Mouse (Mus musculus): Measurements from ENCODE around the gene Tmem59.

The Tmem59 gene

DNA sequence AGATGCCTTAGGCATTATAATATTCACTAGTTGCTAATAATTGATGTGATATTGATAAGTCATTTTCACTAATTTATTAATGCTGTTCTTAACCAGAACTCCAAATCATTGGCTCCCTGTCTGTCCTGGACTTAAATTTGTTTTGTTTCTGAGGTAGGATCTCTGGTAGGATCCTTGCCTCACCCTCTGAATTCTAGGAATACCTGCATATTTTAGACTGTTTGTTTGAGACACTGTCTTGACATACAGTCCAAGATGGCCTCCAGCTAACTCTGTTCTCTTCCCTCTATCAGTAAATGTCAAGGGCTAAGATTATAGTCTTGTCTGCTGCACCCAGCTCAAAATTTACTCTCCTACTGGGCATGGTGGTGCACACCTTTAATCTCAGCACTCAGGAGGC, 2.5 kb downstream of the Tmem59 start:
- DNase-seq: no peak

DNA sequence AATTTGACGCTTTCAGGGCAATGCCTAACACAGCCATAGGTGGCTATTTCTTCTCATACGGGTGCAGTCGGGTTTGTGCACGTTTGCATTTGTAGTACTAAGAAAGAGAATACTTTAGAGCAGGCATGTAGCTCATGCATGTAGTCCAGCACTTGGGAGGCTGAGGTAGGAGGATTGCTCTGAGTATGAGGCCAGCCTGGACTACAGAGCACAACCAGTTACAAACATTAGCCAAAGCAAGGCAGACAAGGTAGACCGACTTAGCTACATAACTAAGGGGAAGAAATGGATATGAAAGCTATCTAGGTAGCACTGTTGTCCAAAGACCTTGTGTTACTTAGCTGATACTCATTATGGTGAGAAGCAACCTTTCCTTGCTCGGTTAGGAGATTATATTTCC, 3.7 kb downstream of the Tmem59 start:
- no peak for DNase-seq

DNA sequence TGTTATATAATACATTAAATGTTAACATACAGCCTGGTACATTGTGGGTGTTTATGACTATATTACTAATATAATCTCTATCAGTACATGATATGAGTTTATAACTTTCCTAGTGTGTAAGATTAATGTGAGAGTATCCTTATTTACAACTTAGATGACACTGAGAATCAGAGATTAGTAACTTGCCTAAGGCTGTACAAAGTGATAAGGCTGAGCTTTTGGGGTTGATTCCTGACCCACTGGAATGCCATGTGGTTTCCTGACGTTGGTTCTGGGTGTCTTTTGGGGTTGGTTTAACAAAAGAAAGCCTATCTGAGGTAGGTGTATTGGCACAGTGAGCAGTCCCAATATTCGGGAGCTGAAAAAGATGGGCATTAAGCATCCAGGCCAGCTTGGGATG, 4.6 kb downstream of the Tmem59 start:
- DNase-seq: no peak

DNA sequence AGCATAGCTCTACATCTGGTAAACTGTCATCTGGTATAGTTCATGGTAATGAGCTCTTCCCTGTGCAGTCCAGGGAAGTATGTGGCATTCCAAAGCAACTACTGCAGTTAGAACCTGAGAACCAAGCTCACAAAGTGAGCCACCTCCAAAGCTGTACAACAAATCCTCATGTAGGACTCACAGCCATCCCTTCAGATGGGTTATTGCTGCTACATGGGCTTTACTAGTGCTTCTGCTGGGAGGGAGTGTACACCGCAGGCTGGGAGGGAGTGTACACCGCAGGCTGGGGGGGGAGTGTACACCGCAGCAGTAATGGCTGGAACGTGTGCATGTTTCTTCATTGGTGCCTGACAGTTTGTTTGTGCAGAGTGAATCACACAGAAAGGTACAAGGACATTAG, 5.0 kb downstream of the Tmem59 start:
- no peak for DNase-seq

DNA sequence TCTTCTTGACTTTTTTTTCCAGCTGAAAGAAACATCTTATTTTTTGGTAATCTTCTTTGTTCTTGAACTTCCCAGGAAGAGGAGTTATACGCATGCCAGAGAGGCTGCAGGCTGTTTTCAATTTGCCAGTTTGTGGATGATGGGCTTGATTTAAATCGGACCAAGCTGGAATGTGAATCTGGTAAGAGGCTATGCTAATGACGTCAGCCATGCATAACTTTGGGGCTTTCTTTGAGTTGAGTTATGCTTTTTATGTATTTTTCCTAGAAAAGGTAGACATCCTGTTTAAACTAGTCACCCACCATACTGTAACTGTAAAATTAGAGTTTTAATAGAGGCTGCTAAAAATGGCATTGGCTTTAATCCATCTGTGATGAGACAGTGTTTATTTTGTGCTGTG, 7.5 kb downstream of the Tmem59 start:
- DNase-seq: peak; percentile 49

DNA sequence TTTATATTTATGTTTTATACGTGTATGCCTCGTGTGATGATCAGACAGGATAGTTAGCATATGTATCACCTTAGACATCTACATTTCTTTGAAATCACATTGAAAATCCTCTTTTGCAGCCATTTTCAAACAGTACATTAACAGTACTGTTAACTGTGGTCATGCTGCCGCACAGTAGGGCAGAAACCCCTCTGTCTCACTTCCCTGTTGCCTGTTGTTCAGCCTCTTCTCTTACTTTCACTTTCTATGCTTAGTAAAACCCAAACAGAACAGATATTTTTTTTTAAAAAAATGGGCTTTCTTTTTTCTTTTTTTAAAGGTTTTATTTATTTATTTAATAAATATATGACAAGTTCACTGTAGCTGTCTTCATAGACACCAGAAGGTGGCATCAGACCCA, 15.6 kb downstream of the Tmem59 start:
- DNase-seq: no peak

DNA sequence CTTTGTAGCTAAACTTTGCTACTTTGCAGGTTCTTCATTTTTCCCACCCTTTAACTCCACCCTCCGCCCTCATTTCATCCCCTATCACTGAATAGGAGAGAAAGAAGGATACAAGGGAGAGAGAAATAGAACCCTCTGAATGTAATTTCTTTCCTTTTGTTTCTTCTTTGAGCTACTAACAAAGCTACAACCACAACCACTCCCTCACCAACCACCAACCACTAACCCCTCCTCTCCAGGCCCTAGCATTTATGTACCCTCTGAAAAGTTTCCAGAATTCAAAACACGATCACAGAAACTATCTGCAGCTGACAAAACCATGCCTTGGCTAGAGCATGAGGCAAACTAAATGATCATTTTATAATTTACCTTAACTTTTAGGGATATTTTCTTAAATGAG, 18.3 kb downstream of the Tmem59 start:
- DNase-seq: no peak

DNA sequence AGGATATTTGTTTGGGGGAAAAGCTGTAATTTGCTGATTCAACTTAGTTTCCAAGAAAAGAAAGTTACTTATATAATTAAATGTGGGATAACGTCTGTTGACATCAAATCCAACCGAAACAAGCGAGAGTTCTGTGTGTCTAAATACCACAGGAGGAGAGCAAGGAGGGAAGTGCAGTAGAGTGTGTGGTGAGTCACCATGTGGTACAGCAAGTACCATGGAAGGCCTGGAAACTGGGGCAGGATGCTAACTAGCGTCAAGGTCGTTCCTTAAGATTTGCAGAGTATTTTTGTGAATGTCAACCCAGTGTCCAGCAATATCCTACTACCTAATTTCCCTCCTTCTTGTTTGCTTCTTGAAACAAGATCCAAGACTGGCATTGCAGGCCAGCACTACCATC, 19.9 kb downstream of the Tmem59 start:
- no peak for DNase-seq

DNA sequence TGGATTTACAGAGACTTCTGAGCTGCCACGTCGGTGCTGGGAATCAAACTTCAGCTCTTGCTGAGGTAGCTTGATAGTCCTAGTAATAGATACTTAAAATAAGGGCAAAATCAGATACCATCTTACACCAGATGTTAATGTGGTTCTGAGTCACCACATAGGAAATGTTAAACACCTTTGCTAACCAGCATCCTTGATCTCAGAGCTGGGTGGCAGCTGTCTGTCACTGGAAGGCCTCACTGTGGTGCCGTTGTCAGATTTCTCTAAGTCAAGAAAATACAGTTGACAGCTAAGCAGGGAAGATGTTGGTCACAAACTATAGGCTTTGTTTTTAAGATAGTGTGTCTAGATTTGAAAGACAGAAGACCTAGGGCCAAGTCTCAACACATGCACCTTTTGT, 23.6 kb downstream of the Tmem59 start:
- DNase-seq: no peak

DNA sequence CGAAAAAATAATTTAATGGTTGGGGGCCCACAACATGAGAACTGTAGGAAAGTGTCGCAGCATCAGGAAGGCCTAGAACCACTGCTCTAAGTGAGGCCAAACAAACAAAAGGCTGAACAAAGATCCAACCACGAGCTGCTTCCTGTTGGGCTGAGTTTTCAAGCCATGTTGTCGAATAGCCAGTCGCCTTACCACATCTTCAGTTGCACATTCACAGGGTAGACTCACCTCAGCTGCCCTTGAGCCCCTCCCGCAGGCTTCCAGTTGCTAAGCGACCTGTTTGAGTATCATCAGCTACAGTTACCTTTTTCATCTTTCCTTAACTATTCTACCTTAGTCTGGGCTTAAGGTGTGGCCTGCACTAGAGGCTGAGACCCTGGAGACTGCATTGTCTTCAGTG, 24.8 kb downstream of the Tmem59 start:
- no peak for DNase-seq

DNA sequence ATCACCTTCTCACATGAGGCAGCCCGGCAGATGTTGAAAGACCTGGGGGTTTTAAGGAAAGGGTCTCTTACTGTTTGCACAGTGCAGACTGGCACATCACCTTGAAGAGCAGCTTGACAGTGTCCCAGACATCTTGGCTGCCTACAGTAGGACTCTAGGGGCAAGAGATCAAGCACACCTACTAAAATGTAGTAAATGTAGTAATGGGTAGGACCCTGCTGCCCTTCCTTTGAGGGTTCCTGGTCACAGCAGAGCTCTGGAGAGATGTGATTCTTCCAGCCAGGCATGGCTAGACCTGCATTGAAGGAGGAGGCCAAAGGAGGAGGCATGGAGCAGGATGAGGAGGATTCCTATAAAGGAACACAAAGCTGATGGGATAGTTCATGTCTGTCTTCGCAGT, 28.8 kb downstream of the Tmem59 start:
- DNase-seq: no peak

DNA sequence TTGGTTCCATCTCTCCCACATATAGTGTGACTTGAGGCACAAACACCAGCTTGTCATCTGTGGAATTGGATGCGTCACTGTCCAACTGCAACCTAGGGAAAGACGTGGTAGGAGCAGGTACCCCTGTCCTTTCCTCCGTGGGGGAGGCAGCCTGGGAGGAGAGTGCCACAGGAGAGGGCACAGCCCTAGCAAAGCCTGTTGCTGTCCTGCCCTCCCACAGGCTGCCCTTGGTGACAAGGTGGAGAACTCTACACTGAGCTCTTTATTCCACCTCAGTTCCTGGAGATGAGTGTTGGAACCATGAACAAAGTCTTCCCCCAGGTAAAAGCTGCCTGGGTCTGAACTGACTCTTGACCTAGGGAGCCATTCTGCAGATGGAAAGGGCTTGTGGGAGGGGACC, 30.7 kb downstream of the Tmem59 start, which contains the start of gene Ldlrad1:
Ldlrad1 (plus strand) TSS at position 301 of the 400 bp plus-strand sequence.
- DNase-seq: no peak

DNA sequence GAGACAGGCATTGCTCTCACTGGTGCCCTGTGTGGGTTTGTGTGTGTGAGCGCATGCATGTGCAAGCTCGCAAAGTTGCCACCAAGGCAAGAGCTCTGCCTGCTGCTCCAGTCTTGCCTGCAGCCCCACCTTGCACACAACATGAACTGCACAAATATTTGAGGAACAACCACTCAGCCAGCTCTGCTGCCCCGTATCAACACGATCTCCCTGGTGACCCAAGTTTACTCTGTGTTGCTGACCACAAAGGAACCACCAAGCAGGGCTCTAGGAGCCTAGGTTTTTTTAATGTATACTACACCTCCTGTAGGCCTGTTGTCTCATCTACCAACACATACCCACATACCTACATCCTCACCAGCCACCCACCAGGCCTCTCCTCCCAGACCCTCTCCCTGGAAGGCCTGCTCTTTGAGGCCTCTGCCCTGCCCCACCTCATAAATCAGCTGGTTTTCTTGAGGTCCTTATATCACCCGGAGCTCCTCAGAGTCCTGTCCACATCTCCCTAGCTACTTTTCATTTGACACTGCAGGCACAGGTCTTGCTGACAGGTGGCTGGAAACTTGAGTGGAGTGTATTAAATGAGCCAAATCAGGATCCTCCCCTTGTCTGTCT, 32.4 kb downstream of the Tmem59 start:
- no peak for DNase-seq

DNA sequence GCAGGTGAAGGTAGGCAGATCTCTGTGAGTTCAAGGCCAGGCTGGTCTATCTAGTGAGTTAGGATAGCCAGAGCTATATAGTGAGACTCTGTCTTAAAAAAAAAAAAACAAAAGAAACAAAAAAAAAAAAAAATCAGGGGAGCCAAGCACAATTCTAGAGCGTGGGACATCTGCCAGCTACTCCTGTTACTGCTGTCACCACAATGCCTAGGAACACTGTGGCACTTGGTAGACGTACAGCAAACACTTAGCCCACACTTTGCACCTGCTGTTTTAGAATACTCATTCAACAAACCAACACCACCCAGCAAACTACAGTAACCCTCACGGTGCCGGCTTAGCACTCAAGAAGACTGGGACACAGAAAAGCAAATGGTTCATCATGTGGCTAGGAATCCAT, 33.3 kb downstream of the Tmem59 start:
- no peak for DNase-seq

DNA sequence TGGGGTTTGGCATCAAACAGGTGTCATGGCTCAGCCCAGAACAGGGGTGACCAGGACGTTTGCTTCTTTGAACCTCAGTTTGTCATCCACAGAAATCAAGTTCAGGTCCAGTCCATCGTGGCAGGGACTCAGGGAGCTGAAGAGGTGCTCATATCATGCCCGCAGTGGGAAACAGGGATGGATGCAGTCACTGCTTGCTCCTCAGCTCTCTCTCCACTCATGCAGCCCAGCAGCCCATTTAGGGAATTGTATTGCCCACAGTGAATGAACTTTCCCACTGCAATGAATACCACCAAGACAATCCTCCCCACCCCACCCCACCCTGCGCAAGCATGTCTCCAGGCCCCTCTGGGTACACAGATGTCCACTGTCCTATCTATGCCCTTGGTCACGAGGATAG, 33.7 kb downstream of the Tmem59 start:
- DNase-seq: no peak

DNA sequence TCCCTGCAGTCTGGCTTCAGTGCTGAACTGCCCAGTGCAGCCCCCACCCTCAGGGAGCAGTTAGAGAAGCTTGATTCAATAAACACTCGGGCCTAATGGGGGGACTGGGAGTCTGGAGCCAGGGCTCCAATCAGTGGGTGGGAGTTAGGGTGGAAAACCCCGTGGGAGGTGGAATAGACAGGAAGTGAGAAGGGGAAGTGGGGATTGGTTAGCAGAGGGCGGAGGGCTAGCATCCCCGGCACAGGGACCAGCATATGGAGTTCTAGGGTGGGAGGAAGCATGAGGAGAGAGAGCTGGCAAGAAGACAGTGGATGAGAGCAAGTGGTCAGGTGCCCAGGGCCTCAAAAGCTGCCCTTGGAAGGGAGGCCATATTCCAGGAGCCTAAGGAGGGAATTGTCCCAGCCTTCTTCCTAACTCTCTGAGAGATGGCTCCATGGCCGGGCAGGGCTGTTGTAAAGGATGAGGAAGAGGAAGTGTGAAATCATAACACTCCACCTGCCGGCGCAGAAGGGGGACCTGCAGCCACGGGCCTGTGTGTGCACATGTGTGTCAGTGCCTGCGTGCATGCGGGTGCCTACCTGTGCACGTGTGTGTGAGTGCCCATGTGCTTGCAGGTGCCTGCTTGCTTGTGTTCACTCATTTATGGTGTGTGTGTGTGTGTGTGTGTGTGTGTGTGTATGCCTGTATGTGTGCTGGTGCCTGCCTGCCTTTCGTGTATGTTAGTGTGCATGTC, 35.2 kb downstream of the Tmem59 start:
- DNase-seq: peak; percentile 5

DNA sequence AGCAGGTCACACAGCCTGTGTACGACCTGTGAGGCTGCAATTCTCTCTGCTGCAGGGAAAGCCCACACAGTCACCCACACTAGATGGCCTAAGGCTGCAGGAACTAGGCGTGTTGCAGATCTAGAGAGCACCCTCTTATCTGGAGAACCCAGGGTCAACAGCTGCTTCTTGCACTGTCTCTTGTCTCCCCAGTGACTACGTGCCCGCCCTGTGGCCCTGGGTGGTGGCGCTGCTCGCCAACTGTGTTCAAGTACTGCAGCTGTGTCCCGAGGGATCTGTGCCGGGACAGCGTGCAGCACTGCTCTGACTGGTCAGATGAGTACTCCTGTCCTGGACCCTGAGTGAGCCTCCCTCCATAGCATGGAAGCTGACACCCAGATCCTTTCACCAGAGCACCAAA, 39.4 kb downstream of the Tmem59 start:
- DNase-seq: no peak

DNA sequence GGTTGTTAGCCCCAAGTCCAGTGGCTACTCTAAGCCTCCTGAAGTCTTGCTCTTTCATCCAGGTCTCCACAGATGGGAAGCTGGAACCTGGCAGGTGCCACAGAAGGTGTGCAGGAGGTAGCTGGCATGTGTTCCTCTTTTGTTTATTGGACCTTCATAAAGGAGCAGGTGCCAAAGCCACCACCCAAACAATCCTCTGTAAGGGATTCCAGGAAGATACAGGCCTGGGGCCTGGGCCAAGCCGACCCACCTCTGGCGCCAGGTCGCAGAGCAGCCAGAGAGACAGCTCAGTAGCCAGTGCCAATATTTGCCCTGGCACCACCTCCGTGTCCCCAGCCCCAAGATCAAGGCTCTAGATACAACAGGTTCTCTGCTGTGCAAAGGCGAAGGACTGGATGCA, 43.3 kb downstream of the Tmem59 start:
- DNase-seq: no peak

DNA sequence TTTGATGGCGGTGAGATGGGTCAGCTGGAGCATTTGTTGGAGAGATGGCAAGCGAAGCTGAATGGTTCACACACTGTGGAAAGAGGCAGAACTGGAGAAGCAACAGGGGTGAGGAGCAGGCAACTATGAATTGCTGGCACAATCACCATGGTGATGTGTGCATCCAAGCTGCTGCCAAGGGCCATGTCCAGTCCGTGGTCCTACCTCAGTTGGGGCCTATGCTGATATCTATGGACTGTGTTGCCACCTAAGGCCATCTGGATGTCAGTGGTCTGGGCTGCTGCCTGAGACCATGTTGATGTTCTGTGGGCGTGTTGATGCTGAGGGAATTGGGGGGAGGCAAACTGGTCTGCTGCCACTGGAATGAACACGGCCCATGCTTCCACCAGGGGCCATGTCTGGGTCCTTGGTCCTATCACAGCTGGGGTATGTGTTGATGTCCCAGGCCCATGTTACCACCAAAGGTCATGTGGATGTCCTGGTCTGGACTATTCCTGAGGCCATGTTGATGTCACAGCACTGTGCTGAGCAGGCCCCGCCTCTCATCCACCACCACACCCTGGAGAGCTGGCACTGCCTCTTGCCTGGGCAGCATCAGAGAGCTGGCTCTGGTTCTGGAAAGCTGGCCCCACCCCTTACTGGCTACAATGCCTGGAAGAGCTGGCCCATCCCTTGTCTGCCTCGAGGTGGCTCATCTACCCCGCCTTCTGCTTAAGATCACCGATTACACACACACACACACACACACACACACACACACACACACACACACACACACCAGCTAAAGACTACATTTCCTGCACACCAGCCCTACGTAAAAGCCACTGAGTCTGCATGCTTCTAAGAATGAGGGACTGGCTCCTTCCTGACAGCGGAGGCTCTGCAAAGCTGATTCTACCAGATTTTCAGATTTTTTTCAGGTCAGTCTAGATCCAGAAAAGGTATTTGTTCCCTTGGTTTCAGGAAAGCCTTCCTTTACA, 45.3 kb downstream of the Tmem59 start:
- no peak for DNase-seq

DNA sequence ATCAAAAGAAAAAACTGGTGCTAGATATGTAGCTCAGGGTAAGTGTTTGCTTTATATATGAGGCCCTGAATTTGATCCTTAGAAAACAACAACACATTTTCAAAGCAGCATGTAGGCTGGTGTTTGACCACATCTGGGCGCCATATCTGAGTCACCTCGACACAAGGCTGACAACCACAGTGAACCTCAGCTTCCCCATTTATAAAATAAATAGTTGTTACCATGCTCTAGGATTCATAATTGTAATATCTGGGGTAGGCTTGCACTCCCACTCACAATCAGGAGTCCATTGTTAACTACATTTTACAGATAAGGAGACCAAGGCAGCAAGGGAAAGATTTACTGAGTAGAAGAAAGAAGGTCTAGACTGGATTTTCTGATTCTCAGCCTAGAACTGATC, 48.1 kb downstream of the Tmem59 start:
- DNase-seq: no peak

DNA sequence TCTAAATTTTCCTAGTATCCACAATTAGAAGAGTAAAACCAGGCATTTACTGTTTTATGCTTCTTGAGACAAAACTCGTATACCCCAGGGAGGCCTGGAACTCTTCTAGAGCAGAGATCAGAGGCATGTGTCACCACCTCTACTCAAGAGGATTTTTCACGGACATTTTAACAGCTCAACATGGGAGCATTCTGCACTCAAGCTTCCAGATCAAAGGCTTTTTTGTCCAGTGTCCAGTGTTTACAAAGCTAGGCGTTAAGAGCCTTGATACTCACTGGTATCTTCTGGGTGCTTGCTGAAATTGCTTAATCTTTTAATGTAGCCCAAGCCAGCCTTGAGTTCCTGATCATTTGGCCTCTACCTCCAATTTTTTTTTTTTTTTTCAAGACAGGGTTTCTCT, 54.0 kb downstream of the Tmem59 start:
- DNase-seq: no peak

DNA sequence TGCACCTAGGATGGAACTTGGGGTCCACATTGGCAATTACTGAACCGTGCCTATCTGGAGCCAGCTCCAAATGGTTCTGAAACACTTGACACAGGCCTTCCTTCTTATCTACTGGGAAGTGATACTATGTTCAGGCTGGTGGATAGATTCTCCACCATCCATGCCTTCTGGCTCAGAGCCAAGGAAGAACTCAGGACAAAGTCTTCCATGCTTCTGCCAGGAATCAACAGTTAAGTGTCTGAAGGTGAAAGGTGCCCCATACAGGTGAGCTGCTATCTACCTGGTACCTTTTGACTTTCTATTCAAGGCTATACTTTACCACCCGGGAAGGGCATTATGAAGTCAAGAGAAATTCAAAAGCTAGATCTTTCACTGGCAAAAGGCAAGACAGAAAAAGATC, 60.1 kb downstream of the Tmem59 start:
- no peak for DNase-seq

DNA sequence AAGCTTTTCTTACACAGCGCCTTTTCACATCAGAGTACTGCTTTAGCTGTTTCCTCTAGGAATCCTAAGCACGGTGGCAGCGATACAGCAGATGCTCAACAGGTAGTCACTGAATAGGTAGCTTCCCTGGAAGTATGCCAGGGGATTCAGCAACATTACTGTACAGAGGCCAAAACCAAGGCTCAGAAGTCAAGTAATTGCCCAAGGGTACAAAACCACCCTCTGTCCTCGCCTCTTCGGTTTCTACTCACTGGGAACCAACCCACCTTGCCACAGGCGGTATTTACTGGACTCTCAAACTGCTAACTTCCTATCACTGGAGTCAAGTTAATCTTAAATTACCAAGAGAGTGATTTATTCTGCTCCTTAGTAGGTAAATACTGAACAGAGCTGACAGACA, 62.0 kb downstream of the Tmem59 start:
- DNase-seq: no peak

All from embryo, embryonic 11 days (tissue).